Mouse (Mus musculus) liver, adult (tissue): Measurements from ENCODE around the gene Strc.
"Not testable (repeated sequence)": the region's sequence is repeated elsewhere in the genome, so short reads cannot be mapped to it uniquely, and the experiment has no call there.

Experiments used
- GATA4 ChIP-seq: IDR thresholded peaks from 2 replicates; pipeline ENCODE4 v1.6.1; 2014; ENCODE audit warnings: mild to moderate bottlenecking, low read length; ENCODE audit not compliant: insufficient replicate concordance

Strc gene

DNA sequence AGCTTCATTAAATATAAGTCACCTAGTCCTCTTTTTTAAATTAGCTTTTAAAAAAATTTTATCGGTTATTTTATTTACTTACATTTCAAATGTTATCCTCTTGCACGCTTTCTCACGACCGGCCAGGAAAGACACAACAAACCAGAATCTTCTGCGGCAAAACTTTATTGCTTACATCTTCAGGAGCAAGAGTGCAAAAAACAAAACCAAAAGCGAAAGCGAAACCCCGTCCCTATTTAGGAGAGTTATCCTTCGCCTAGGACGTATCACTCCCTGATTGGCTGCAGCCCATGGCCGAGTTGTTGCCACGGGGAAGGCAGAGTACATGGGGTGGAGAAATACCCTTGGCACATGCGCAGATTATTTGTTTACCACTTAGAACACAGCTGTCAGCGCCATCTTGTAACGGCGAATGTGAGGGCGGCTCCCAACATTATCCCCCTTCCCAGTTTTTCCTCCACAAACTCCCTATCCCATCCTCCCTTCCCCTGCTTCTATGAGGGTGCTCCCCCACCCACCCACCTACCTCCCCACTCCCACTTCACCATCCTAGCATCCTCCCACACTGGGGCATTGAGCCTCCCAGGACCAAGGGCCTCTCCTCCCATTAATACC is at the start of gene Strc:
TSS of gene Strc (minus strand) at position 208 of the 615 bp plus-strand sequence.
- not testable (repeated sequence) for TF ChIP-seq GATA4

DNA sequence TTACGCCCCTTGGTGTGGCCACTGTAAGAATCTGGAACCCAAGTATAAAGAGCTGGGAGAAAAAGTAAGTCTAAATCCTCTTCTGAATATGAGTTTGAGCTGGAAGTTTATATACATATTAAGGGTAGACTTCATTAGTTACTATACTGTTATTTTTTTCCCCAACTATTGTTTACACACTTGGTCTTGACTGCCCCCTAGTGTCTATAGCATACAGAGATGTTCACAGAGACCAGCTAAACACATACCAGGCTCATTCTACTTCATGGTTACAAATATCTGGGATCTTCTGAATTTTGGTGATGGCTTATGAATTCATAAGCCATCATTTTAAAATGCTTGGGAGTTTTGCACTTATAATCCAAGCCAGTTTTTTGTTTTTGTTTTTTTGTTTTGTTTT is 47.9 kb upstream of the Strc start:
- TF ChIP-seq GATA4, result no peak

DNA sequence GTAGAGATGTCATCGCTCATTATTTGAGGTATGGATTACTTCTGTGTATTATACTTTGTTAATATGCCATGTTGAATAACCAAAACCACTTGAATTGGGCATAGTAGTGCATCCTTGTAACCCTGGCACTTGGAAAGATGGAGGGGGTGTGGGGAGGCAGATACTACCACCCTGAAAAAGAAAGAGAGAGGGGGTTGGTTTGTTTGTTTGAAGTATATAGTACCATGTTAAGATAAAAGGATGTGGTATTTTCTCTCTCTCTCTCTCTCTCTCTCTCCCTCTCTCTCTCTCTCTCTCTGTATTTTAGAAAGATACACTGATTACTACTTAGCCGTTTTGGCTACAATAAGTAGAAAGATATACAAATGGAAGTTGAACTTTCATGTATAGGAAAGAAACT is 38.9 kb upstream of the Strc start:
- TF ChIP-seq GATA4, result no peak

DNA sequence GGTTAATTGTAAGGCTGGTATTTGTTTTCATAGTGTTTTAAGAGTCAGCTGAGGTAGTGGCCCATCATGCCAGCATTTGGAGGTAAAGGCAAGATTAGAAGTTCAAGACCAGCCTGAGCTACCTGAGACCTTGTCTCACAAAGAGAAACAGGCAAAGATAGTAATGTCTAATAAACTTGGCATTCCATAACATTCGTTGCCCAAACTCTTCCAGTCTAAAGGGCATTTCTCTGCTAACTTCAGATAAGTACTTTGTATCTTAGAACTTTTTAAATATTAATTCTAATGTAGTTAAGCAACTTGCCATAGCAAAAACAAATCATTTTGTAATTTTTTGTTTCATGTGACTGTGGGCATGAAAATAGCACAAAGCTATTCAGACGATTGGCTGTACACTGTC is 36.2 kb upstream of the Strc start:
- TF ChIP-seq GATA4, result no peak

DNA sequence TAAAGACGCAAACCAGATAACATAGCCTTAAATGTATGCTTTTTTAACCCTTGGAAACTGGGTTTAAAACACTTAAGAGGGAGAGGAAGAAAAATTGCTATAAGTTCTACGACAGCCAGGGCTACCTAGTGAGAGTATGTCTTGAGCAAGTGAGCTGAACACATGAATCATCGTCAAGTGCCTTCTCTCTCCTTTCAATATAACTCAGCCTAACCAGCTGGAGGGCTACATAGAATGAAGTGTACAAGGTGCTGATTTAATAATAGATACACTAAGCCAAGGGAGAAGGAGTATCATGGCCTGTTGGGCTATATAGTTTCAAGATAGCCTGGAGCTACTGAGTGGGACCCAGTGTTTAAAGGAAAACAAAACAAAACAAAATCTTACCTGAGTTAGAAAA is 31.5 kb upstream of the Strc start:
- no peak for TF ChIP-seq GATA4

DNA sequence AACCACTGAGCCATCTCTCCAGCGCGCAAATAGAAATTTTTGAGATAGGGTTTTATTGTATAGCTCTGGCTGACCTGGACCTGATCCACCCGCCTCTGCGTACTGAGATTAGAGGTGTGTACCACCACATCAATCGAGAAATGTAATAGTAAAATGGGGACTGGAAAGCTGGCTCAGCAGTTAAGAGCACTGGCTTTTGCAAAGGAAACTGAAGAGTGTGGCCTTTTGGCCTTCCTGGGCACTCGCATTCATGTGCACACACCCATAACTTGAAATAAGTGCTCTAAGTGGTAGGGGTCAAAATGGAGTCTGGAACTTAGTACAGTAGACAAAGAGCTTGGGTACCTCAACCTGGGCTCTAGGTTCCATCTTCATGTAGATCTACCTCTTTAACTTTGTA is 29.4 kb upstream of the Strc start:
- TF ChIP-seq GATA4, result no peak

- TF ChIP-seq GATA4, result no peak
These were observed 28.6 kb upstream of the Strc start for GRCm38 (mm10) chr2:121415591-121415990.

DNA sequence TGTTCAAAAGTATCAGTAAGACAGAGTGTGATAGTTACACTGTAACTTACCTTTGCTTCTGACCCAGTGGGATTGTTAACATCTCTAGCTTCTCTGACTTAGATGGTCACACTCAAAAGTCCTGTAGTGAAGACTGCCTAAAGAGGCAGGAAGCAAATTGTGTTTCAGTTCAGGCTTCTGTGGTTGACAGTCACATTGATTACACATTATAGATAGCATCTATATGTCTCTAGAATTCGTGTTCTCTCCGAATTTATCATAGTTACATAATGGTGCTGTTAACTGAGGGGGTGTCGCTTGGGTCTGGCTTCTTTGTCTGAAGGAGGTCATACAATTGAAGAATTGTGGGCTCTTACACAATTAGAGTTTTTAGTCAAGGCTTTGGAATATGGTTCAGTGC is 28.1 kb upstream of the Strc start:
- TF ChIP-seq GATA4, result no peak

DNA sequence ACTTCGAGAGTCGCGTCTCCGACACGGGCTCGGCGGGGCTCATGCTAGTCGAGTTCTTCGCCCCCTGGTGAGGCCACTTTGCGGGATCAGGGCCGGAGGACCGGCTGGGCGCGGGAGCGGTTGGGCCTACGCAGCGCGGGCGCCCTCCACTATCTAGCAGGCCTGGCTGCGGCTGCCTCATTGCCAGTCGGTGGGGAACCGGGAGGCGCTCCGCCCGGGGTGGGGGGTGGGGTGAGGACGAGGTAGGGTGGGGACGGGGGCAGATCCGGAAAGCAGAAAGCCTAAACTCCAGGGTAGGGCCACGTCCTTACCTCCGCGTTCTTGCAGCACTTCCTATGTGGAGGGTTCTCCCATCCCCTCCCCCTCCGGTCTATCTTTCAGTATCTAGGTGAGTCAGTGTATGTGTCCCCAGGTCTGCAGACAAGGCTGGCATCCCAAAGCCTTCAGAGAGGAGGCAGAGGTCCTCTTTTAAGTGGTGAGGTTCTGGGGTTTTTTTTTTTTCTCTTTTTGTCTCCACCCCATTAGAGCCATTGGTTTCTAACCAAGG is 27.2 kb upstream of the Strc start:
- no peak for TF ChIP-seq GATA4

DNA sequence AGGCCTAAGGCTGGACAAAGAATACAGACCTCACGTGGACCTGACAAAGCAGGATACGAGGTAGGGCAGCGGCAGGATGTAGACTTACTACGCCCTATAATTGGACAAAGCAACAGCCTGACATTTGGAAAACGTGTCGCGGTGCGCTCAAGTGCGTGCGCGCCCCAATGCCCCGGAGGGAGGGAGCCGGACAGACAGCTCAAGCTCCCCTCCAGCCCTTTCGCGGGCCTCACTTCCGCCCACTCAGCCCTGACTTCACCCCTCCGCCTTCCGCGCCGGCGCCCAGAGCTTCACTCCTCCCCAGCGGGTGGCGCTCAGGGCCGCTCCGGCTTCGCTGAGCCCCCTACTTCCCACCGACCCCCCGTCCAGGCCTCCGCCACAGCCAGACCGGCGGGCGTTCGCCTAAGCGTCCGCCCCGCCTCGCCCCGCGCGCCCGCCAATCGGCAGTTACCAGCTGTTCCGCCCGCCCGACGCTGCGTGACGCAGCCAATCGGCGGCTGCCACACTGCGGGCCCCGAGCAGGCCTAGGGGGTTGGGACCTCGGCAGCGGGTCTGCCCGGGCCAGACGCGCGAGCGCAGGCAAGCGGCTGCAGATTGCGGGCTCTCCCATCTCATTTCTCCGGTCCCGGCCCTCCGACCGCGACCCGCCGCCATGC is 26.5 kb upstream of the Strc start, which contains the start of the genes Pdia3 and Catsper2:
TSS of gene Pdia3 (plus strand) at position 389 of the 656 bp plus-strand sequence.
TSS of gene Catsper2 (minus strand) at position 406 of the 656 bp plus-strand sequence.
- TF ChIP-seq GATA4, result no peak

DNA sequence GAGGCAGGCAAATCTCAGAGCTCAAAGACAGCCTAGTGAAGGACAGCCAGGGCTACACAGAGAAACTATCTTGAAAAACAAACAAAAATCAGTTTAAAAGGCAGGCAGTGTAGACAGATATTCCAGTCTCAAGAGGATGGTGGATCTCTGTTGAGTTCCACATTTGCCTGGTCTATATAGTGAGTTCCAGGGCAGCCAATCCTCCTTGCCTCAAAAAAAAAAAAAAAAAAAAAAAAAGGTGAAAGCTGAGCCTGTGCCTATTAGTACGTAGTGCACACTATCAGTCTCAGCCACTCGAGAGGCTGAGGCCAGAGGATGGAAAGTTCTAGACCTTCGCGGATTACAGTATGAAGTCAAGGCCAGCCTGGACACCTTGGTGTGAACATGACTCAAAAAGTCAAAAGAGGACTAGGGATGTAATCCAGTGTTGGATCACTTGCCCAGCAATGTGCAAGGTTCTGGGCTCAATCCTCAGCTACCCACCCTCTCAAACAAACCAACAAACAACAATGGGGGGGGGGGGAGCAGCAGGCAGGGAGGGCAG is 25.9 kb upstream of the Strc start:
- TF ChIP-seq GATA4, result no peak

DNA sequence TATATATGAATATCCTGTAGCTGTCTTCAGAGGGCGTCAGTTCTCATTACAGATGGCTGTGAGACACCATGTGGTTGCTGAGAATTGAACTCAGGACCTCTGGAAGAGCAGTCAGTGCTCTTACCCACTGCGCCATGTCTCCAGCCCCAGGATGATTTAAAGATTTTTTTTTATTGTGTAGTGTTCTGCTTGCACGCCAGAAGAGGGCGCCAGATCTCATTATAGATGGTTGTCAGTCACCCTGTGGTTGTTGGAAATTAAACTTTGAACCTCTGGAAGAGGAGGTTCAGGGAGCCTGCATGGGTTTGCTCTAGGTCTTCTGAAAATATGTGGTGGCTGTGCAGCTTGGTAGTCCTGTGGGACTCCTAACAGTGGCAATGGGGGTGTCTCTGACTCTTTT is 21.2 kb upstream of the Strc start:
- TF ChIP-seq GATA4, result no peak

DNA sequence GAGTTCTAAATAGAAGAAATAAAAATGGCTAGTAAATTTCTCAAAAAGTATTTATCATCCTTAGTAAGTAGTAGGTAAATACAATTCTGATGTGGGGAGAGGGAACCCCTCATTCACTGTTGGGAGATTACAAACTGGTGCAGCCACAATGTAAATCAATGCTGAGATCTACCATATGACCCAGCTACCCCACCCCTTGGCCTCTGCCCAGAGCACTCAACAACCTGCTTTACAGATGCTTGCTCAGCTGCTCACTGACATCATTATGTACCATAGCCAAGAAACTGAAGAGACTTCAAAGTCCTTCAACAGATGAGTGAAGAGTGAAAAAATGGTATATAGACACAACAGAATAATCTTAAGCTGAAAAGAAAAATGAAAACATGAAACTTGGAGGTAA is 16.3 kb upstream of the Strc start:
- no peak for TF ChIP-seq GATA4

DNA sequence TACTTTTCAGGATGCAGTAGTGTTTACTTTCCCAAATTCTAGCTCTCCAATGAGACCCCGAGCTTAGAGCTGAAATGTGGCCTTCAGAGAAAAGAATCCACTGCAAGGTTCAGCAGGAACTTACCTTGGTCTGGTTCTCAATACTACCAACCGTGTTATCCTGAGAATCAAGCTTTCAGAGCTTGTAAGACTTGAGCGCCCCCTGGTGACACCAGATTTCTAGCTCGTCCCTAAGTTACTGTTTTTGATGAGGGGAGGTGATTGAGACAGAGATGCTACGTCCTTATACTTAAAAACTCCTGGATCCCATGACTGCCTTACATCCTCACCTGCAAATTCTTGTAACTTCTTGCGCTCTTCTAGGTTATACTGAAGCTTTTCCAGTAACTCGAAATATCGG is 9.7 kb upstream of the Strc start:
- TF ChIP-seq GATA4, result no peak

- TF ChIP-seq GATA4, result no peak
These were observed 12.2 kb downstream of the Strc start for GRCm38 (mm10) chr2:121374766-121375165.

GRCm38 (mm10) chr2:121372266-121372665 is 14.7 kb downstream of the Strc start:
- no peak for TF ChIP-seq GATA4
